Mouse (Mus musculus) liver, postnatal 0 days (tissue): ENCODE measurements around the gene Elmod2.

ENCODE experiments used
- CTCF ChIP-seq: sonication (generic); IDR thresholded peaks from 2 replicates; pipeline ENCODE4 v1.5.1; 2016; ENCODE audit warnings: antibody characterized with exemption, low read depth
- EP300 ChIP-seq: IDR thresholded peaks from 2 replicates; pipeline ENCODE4 v1.6.1; 2016; ENCODE audit warnings: antibody characterized with exemption, low read depth, mild to moderate bottlenecking

GRCm38 (mm10) chr8:83322374-83322773 lies 9.9 kb downstream of the Elmod2 start:
- TF ChIP-seq CTCF (no peak), EP300 (no peak)
